Mouse (Mus musculus) ZHBTc4 (cell line): Measurements from ENCODE around the gene Gsta3.
"Not testable (repeated sequence)": the region's sequence is repeated elsewhere in the genome, so short reads cannot be mapped to it uniquely, and the experiment has no call there.

ENCODE experiments used
- DNase-seq: peaks from one replicate; pipeline ENCODE4 v3.0.0-alpha.2; 2011; ENCODE audit warnings: low read depth, low spot score

Gsta3 gene

DNA sequence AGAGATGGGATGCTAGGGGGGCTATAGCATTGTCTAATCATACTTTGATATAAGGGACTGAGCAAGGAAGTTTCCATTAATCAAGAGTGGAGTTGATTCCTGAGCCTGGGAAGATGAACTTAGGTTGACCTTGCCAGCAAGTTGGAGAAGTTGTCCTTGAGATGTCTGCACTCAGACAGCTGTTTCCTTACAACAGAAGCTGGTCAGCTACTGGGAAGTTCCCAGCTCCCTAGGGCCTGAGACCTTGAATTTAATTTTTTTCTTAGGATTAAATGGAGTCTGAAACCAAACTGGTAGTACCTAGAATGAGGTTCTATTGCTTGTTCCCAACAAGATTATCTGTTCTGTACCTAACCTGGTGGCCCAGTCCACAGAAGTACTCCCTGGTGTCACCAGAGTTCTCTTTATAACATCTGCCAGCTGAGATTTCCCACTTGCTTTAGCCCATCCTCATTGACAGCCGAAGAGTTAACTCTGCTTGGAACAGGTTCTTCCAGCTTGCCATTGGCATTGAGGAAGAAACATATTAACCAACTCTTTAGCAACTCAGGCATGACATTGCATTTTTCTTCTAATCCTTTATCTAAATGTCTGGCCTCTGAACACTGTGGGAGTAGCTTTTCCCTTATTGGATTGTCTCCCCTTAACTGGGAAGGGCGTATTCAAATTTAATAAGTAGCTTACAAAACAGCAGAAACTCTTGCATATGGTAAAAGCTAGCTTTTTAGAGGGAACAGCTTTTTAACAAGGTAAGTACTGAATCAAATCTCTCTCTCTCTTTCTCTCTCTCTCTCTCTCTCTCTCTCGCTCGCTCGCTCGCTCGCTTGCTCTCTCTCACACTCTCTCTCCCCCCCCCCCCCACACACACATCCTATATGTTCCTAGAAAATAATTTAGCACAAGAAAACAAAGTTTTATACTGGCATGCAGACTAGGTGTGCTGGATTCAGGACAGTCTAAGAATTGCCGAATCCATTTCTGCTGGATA is at the start of gene Gsta3:
Gsta3 (plus strand) TSS at position 679 of the 988 bp plus-strand sequence.
- no peak for DNase-seq

DNA sequence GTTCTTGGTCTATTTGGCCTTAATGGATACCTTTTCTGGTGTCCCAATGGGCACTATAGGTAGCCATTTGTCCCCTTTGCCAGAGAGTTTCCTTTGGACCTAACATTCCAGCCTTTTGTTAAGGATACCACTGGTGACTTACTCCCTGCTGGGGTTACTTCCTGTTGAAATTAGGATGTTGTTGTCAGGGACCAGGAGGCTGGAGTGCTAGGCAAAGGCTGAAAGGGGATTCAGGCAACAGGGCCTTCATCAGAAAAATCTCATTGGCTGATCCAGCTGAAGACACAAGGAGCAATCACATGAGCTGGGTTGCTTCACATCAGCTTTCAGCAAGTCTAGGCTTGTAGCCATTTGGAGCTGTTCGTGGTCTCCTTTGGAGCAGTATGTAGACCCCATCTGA is 34.1 kb upstream of the Gsta3 start:
- peak; percentile 66 for DNase-seq

DNA sequence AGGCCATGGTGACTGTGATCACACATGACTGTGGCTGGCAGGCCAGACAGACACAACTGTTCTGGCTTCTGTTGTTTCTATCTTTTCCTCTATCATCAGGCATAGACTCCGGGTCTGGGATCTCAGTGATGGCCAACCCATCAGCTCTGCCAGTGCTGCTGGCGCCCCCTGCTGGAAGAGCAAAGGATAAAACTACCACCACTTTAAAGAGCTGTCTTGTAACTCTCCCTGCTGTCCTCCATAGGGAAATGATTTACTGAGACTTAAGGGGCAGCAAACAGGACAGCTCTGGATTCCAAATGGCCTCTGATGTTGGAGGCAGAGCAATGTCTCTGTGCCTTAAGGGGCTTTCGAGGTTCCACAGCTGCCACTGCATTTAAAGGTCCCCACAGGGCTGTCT is 26.9 kb upstream of the Gsta3 start:
- not testable (repeated sequence) for DNase-seq

DNA sequence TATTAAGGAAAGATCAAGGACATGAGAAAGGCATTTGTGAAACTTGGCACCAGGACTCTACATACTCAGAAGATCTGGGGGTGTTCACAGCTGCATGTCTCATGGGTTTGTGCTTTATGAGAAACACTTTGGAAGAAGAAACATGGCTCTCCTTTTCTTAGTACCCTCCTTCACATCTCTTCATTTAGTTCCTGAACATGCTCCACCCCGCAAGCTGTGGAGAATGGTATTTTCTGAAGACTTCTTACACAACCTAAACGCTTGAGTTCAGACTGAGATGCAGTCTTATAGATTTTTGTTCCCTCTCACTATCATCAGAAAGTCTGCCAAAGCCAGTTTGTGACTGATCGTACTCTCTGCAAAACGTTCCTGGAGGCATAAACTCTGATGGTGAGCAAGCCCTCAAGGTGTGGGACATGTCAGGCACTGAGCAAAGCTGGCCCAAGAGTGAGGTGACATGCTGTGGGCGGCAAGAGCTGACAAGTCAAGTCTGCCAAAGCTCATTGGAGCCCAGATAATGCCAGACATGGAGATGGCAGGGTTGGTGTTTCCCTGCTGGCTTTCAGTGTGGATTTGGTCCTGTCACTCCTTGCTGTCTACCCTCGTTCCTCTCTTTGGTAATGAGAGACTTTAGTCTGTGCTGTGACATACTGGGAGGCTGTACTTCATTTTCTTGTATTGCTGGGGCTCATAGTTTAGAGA is 26.2 kb upstream of the Gsta3 start:
- DNase-seq, result not testable (repeated sequence)

DNA sequence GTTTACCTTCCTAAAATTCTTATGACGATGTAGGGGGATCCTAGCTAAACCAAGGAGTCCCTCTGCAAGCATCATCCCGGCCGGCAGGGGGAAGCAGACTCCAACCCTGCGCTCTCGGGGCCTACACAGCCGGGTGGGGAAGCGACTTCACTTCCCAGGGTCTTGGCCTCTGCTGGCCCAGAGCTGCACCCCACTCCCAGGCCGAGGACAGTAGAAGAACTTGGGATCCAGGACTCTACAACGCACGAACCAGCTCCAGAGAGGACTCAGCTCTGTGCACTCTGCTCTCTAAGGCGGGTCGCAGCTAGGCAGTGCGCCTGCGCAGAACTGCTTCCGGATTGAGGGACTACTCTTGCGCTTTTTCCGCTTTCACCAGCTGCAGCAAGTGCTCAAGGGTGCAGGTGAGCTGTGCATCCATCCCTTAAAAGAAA is 21.9 kb upstream of the Gsta3 start, which contains the start of gene Tmem14a:
Tmem14a (plus strand) TSS at position 87 of the 431 bp plus-strand sequence.
- peak; percentile 89 for DNase-seq

DNA sequence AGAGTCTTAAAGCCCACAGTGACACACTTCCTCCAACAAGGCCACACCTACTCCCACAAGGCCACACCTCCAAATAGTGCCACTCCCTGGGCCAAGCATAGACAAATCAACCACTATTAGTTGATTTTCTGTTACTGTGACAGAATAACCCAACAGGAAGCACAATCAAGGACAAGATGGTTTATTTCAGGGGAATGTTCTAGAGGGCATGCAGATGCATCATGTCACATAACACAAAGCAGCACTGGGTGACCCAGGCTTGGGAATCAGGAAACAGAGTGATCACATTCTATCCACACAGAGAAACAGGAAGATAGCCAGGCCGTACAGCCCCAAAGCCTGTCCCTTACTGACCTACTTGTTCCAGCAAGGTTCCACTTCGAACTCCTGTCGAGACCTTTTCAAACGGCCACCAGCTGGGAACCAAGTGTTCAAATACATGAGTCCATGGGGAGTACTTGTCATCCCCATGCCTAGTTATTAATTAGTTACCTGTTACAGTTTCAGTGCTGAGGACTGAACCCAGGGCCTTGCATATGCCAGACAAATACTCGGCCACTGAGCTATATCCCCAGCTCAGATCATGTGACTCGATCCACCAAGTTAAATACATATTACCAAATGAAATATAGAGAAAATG is 12.5 kb upstream of the Gsta3 start:
- no peak for DNase-seq

DNA sequence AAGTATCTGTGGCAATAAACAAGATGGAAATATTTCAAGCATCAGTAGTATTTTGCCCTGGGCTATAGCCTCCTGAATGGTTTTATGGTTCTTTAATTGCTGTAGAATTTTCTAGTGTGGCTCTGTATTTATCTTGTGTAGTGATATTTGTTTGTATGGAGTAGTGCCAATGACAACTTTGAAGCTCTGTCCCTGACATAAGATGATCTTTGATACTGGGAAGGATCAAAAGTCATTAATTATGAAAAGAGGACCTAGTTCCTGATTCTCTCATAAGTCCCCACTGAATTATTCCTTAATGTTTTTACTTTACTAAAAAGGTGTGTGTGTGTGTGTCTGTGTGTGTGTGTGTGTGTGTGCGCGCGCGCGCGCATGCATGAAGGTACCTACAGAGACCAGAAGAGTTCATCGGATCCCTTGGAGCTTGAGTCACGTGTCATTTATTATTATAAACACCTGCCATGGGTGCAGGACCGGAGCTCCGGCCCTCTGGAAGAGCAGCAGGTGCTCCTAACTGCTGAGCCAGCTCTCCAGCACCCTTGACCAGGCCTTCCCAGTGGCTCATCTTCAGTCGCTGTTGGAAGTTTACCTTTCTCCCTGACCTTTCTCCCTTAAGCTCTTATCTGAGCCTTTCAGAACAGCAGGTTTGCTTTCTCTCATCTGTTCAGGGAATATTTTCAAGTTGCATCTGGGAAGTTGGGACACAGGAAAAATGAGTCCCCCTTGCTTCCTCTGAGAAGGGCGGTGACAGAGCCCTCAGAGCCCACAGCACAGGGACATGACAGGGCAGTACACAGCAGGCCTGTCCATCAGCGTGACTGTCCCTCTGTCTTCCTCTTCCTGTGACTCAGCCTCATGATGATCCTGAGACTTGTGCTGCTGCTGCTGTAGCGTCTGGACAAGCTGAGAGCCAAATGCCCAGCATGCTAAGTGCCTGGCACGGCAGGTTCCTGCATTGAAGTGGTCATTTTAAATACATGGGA is 11.4 kb upstream of the Gsta3 start:
- DNase-seq, result not testable (repeated sequence)

DNA sequence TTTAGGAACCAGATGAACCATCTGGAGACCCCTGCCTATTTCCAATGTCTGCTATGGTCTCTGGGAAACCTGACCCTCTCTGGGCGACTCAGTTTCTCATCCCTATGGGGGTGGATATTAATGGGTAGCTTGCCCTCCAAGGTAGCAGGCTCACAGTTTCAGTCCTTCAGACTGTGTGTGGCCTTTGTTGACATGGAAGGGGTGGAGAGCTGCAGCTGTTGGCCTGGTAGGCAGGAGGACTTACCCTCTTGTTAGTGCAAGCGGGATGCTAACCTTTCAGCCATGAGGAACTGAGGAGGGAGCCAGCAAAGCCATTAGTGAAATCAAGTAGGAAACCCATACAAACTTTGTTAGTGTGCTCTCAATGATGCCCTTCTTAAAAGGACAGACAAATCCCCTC is 10.0 kb upstream of the Gsta3 start:
- DNase-seq, result no peak

DNA sequence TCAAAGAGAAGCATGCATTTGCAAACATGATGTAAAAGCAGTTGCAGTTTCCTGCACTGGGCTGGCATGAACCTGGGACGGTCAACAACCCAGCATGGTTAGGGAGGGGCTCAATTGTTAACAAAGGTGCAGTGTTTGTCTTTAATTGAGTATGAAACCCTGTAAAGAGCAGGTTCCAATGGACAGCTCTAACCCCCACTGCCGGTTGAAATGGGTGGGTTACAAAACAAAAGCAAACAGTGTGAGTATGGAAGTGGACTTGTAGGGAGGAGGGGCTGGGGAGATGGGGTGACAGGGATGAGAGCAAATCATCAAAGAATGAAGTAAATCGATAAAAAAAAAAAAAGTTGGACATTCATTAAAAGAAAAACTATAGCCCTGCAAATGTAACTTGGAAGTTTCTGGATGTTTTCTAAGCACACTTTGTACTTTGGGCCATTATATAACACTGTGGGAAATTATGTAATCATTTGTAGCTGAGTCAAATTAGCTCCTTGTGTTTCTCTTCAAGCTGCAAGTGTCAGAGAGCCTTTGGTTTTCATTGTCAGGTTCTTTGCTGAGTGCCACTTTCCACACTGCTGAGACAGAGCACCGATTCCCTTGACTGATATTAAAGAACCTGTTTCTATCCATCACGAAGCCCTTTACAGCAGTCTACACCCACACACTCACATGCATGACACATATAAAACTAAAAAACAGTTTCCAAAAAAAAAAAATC is 8.5 kb upstream of the Gsta3 start:
- DNase-seq, result peak; percentile 31

DNA sequence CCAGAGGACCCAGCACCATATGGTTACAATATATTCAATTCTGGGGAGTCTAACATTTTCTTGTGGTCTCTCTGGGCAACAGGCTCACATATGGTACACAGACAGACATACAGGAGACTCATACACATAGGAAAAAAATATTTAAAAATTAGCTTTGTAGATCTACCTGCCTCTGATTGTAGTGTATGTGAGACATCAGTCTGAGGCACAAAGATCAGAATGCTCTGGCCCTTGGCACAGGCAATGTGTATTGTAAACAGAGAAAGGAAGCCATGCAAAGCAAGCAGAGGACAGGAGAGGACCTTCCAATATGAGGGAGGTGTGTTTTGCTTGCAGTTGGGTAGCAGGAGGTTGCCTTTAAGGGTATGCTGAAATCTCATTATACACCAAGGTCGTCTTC is 7.9 kb upstream of the Gsta3 start:
- DNase-seq, result no peak

DNA sequence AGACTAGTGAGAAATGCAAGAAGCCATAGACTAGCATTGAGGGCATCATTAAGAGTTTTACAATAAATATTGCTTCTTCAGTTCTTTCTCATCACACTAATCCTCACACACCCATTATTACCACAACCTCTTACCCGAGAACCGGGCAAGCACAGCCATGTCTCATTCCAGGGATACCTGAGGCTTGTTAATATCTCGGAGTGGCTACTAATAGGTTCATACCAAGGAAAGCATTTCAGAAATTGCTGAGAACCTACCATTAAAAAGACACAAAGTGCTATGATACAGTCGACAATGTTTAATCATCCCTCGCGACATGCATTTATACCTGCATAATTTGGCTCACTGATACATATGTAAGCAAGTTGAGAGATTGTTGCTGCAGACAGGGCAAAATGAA is 5.0 kb upstream of the Gsta3 start:
- DNase-seq, result no peak

DNA sequence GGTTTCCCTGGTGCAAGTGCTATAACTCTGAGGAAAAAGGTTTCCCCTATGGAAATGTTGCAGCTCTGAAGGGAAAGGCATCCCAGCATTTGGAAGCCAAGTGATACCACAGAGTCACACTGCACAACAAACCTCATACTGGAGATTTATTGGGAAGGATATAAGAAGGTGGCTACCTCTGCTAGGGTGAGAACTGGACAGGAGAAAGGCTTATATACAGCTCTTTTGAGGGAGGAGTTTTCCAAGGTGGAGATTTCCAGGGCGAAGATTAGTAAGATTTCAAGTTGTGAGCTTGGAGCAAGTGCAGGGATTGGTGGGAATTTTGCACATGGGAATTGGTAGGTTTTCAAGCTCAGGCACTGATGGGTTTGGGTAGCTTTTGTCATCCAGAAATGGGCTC is 707 bp downstream of the Gsta3 start:
- DNase-seq, result no peak

DNA sequence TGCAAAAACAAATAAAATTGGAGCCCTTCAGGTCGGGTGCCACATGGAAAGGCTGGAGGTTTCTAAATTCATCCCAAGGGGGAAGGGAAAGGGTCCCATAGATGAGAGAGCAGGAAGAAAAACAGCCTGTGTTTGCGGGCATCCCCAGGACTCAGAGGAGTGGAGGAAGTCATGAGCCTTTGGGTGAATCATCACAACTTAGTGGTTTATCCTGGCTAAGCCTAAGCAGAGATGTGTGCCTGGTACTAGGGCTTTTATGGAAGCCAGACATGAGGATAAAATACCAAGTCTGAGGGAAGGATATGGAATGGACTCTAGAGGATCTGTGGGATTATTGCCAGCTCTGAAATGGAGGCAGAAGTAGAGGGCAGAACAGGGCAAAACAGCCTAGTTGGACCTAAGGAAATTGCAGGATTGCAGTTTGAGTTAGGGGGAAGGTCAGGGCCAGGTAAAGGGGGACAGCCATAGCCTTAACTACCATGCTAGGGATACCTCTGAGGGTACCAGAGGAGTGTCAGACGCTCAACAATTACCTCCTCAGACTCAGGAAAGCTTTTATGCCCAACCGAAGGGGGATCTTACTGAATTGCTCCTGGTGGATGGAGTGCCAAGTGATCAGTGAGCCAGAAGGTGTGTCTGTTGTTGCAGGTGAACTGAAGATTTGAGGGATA is 4.0 kb downstream of the Gsta3 start:
- no peak for DNase-seq

DNA sequence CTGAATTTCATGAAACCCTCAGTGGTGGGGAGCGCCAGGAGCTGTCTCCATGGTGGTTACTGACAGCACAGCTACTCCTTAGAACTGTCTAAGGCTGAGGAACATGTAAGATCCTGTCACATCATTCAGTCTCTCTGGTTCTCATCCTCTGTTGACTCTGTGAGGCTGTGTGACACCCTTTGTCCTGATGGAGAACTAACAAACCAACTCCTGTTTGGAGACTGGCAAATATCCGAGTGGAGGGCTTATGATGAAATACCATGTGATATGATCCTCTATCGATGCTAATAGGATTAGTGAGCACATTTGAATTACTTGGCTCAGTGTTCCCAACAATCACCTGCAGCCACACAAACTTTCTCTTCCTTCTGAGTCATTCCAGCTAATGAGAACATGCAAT is 5.7 kb downstream of the Gsta3 start:
- no peak for DNase-seq

DNA sequence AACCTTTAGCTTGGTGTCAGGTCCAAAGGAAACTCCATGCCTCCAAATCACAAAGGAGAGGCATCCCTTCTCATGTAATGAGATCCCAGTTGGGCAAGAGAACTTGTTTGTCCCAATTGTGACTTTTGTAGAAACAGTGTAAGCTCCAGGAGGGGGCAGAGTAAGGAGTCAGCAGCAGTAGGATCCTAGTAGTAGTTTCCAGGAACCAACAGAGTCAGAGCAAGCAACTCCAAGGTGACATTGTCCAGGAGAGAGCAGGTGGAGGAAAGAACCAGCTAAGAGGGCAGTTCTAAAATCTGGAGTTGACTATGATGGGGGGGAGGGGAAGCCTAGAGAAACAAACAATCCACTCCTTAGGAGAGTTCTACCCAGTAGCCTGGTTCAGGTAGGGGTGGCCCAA is 7.5 kb downstream of the Gsta3 start:
- DNase-seq, result peak; percentile 75

DNA sequence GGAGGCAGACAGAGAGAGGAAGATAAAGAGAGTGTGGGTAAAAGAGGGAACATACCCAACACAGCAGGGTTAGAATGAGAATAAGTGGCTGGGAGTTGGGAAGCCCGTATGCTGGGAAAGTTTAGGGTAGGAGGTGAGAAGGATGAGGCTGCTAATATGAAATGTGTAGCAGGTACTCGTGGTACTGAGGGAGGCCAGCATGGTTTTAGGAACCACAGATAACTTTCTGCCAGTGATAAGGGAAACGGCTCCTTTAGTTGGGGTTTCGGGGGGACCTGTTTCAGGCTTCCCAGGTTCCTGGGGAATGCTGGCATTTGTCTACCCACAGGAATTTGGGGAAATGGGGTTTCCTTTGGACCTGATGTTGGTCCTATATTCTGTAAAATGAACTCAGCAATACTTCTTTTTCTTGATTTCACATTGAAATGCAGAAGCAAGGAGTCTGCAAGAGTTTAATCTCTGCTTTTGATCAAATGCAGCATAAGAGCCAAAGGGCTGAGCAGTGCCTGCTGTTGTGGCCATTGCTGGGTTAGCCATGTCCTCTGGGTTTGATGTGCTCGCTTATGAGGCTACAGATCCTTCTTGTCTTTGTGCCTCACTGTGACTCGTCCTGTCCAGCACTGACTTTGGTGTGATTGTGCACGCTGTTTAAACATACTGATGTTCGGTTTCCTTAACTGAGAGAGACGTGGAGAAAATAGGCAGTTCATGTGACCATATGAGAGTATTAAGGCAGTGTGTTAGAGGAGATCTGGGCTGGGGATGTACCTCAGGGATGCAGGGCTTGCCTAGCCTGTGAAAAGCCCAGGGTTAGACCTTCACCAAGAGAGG is 8.4 kb downstream of the Gsta3 start:
- no peak for DNase-seq

DNA sequence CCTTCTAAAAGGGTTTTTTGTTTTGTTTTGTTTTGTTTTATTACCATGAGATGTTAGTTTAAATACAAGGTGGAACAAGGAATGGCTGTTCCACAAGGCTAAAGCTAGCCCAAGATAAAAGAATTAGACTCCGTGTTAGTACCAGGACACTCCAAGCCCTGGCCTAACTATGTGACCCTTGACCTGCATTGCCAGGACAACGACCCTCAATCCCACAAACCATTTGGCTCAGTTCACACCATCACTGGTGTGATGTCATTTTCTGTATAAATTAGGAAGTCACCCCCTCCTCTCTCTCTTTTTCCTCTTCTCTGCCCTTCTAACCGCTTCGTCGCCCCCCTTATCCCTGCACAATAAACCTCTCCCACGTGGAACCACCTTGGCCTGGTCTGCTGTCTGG is 11.3 kb downstream of the Gsta3 start:
- no peak for DNase-seq

DNA sequence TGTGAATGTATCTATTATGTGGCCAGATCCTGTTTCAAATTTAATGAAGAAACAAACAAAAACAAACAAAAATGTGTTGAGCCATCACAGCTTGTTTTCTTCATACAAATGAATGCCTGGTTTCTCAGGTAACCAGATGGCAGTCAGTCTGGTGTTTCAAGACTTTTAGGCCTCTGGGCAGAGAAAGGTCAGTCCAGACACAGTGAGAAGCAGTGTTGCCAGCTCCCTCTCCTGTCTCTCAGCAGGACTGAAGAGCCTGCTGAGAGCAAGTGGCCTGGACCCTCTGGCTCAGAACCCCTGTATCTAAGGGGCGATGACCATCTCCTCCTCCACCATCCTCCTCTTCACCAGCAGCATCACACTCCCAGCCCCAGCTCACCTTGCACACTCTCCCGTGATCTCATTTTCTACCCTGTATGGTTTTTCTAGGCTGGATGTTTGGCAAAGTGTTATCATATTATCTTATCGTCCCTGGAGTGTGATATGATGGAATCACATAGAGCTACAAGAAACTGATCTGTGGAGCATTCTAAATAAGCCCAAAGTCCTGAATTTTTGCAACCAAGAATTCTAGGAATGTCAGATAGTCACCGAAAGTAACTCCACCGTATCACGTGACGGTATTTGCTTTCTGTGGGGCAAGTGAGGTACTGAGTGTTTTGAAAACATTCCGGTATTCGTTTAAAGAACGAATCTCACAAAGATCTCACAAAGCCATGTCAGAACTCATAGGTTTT is 12.3 kb downstream of the Gsta3 start:
- DNase-seq, result peak; percentile 63
